Mouse (Mus musculus) common myeloid progenitor, adult 5-6 weeks (primary cell): ENCODE measurements around the gene Dcpp3. TPM values are rescaled to one million over a fixed set of nuclear protein-coding genes. Genes with fewer than 3 reads are reported as not detected.

Source experiments
- ATAC-seq: replicated peaks from 2 replicates; pipeline ENCODE4 v1.8.0; 2016; ENCODE audit warnings: low read depth, mild to moderate bottlenecking, moderate TSS enrichment, inconsistent platforms; ENCODE audit not compliant: poor library complexity, severe bottlenecking
- total RNA-seq: library from RNA; stranded (forward); fragments of 200-1000, 187-1606 nt; gene quantifications from 2 replicates; pipeline ENCODE4 v1.2.3, GENCODE M21; 2017

Gene Dcpp3
- total RNA-seq, 1 experiment from 2014 or later, result not detected

GRCm38 (mm10) chr17:23968780-23969179 is 51.5 kb downstream of the Dcpp3 start:
- no peak for ATAC-seq

Other genes starting within 250 kb of the Dcpp3 start
- 19.2 and 26.9 TPM in 2 replicates for gene Hcfc1r1, start 243.9 kb upstream of the Dcpp3 start, total RNA-seq
- gene Thoc6, start 243.6 kb upstream of the Dcpp3 start, total RNA-seq, result 44.6 and 55.5 TPM in 2 replicates
- gene Tnfrsf12a, start 240.0 kb upstream of the Dcpp3 start, total RNA-seq, result 10.1 and 13.2 TPM in 2 replicates
- 1.3 TPM in 1 of 2 replicates, not detected in the other for gene Cldn6, start 238.2 kb upstream of the Dcpp3 start, total RNA-seq
- not detected in 2 replicates for gene Cldn9, start 233.4 kb upstream of the Dcpp3 start, total RNA-seq
- not detected in 2 replicates for gene 1520401A03Rik, start 194.7 kb upstream of the Dcpp3 start, total RNA-seq
- 14.3 and 28.1 TPM in 2 replicates for gene Pkmyt1, start 191.1 kb upstream of the Dcpp3 start, total RNA-seq
- 4.4 and 5.3 TPM in 2 replicates for gene Paqr4, start 176.6 kb upstream of the Dcpp3 start, total RNA-seq
- not detected in 2 replicates for gene Kremen2, start 171.6 kb upstream of the Dcpp3 start, total RNA-seq
- gene Flywch1, start 145.9 kb upstream of the Dcpp3 start, total RNA-seq, result 33.8 and 34.0 TPM in 2 replicates
- 0.46 and 4.6 TPM in 2 replicates for gene Flywch2, start 131.4 kb upstream of the Dcpp3 start, total RNA-seq
- 234 and 239 TPM in 2 replicates for gene Srrm2, start 126.9 kb upstream of the Dcpp3 start, total RNA-seq
- gene Elob, start 88.3 kb upstream of the Dcpp3 start, total RNA-seq, result 96.2 and 130 TPM in 2 replicates
- gene Prss33, start 81.4 kb upstream of the Dcpp3 start, total RNA-seq, result not detected in 2 replicates
- not detected in 2 replicates for gene Prss32, start 73.6 kb upstream of the Dcpp3 start, total RNA-seq
- gene Prss41, start 73.3 kb upstream of the Dcpp3 start, total RNA-seq, result not detected in 2 replicates
- gene Prss21, start 49.4 kb upstream of the Dcpp3 start, total RNA-seq, result not detected in 2 replicates
- not detected in 2 replicates for gene Dcpp1, start 36.6 kb upstream of the Dcpp3 start, total RNA-seq
- not detected in 2 replicates for gene Dcpp2, start 36.6 kb upstream of the Dcpp3 start, total RNA-seq
- gene Sbp, start 24.2 kb downstream of the Dcpp3 start, total RNA-seq, result not detected in 2 replicates
- not detected in 2 replicates for gene Sbpl, start 37.8 kb downstream of the Dcpp3 start, total RNA-seq
- gene Prss30, start 63.1 kb downstream of the Dcpp3 start, total RNA-seq, result not detected in 2 replicates
- gene Prss22, start 80.6 kb downstream of the Dcpp3 start, total RNA-seq, result not detected in 2 replicates
- not detected in 2 replicates for gene Prss27, start 120.7 kb downstream of the Dcpp3 start, total RNA-seq
- 17.8 and 19.2 TPM in 2 replicates for gene Kctd5, start 156.0 kb downstream of the Dcpp3 start, total RNA-seq
- 33.8 and 40.7 TPM in 2 replicates for gene Pdpk1, start 233.5 kb downstream of the Dcpp3 start, total RNA-seq
- 22.5 and 23.0 TPM in 2 replicates for gene Amdhd2, start 246.3 kb downstream of the Dcpp3 start, total RNA-seq